26 mouse cellular contexts compared by ENCODE assay signal in genomic region chr2:126191306-126191705, GRCm38 (mm10). TPM values are rescaled to one million over a fixed set of nuclear protein-coding genes. Genes with fewer than 3 reads are reported as not detected.
DNase-seq lines count a peak whose midpoint lies in the region; ATAC-seq and TF ChIP-seq lines count a peak whose summit lies in the region.
"Had no signal": no experiment of that assay in that cellular context is flagged by ENCODE, and none has a peak within 500 bp of the region (broad histone marks: within the 10 kb centered on the region; RNA-seq: fewer than 3 reads in every experiment).

No protein-coding gene starts in this region.

- no peak overlapping the region for H3K9ac ChIP-seq in lung, embryonic 14.5 days
- H3K9ac ChIP-seq: embryonic facial prominence, embryonic 13.5 days; forebrain, embryonic 12.5 days had no signal

- peak; percentile 9 for DNase-seq in lung, embryonic 14.5 days
- no peak for DNase-seq in lung, adult 18-20 months
- DNase-seq in NIH3T3 (ENCODE audit: low read depth), result peak; percentile 63
- DNase-seq in fibroblast of lung, adult 2 months (ENCODE audit: low read depth), result peak; percentile 56
- no peak for DNase-seq in heart, adult 8-10 months (ENCODE audit: low spot score)
- DNase-seq: adrenal gland, adult 8-10 months; adrenal gland, postnatal 14 days; adrenal gland, postnatal 36 days; cerebellum, adult 11-12 months; cerebellum, adult 2 months; cerebellum, adult 9-10 months; cerebellum, postnatal 25 days had no signal

- H3K4me2 ChIP-seq in lung, embryonic 14.5 days, result no peak overlapping the region
- H3K4me2 ChIP-seq: embryonic facial prominence, embryonic 13.5 days; forebrain, embryonic 12.5 days had no signal

- no peaks in the 10 kb centered on the region for H3K27me3 ChIP-seq in lung, embryonic 14.5 days (ENCODE audit: insufficient read depth, low read length)
- H3K27me3 ChIP-seq: embryonic facial prominence, embryonic 13.5 days; forebrain, embryonic 12.5 days; Patski had no signal

- WGBS in lung, embryonic 14.5 days, result 49% methylated on average over 4 of the region's 4 CpGs

- no peak overlapping the region for H3K4me3 ChIP-seq in lung, embryonic 14.5 days (ENCODE audit: low read depth, low read length)
- H3K4me3 ChIP-seq: embryonic facial prominence, embryonic 13.5 days; forebrain, embryonic 10.5 days; forebrain, embryonic 12.5 days had no signal

- H3K9me3 ChIP-seq in lung, embryonic 14.5 days (ENCODE audit: low read depth, low read length), result no peaks in the 10 kb centered on the region
- H3K9me3 ChIP-seq: embryonic facial prominence, embryonic 13.5 days; forebrain, embryonic 10.5 days; forebrain, embryonic 12.5 days had no signal

- H3K4me1 ChIP-seq in lung, embryonic 14.5 days (ENCODE audit: insufficient read depth), result no peaks in the 10 kb centered on the region
- H3K4me1 ChIP-seq: forebrain, embryonic 10.5 days; forebrain, embryonic 12.5 days had no signal

- H3K27ac ChIP-seq in lung, embryonic 14.5 days (ENCODE audit: low read depth), result no peak overlapping the region
- H3K27ac ChIP-seq: embryonic facial prominence, embryonic 13.5 days; forebrain, embryonic 10.5 days; forebrain, embryonic 12.5 days had no signal

- ATAC-seq in lung, embryonic 14.5 days (ENCODE audit: insufficient read depth), result no peak
- ATAC-seq: activated CD4-positive, CD25-positive, alpha-beta regulatory T cell, adult 4 months; forebrain, embryonic 14.5 days; forebrain, embryonic 16.5 days; Patski had no signal

- TF ChIP-seq CTCF in lung, embryonic 14.5 days (IDR thresholded peaks at IDR 0.05; ENCODE audit: low read depth), result no peak

- no peaks in the 10 kb centered on the region for H3K36me3 ChIP-seq in lung, embryonic 14.5 days (ENCODE audit: insufficient read depth)
- H3K36me3 ChIP-seq: embryonic facial prominence, embryonic 13.5 days; forebrain, embryonic 10.5 days; forebrain, embryonic 12.5 days had no signal

RNA-seq across cellular contexts. Expression of gene Gm17555, which starts 23.6 kb away (rescaled TPM):
- not detected in 2 replicates for polyA plus RNA-seq in lung, embryonic 14.5 days (2014; fragmentation: Nextera tagmentation; extraction: Ambion mirVana)
- total RNA-seq in heart, adult 8-10 months (2022), result not detected
- total RNA-seq: adrenal gland, adult 18-20 months; adrenal gland, adult 8-10 months; adrenal gland, postnatal 14 days; adrenal gland, postnatal 36 days; ES-E14; MEL had no signal
- polyA plus RNA-seq: activated CD4-positive, CD25-positive, alpha-beta regulatory T cell, adult 4 months; C2C12; cerebellum, adult 2 months; cortical plate, adult 2 months; embryonic facial prominence, embryonic 11.5 days; embryonic facial prominence, embryonic 13.5 days; forebrain, embryonic 10.5 days; forebrain, embryonic 12.5 days; forebrain, embryonic 14.5 days; frontal cortex, adult 2 months; Patski had no signal

RNA-seq across cellular contexts. Expression of gene Dtwd1, which starts 39.4 kb away (rescaled TPM):
- 25.0 and 26.1 TPM in 2 replicates for polyA plus RNA-seq in lung, embryonic 14.5 days (2014; fragmentation: Nextera tagmentation; extraction: Ambion mirVana)
- total RNA-seq in heart, adult 8-10 months (2022), result 1 to 10 TPM; 4.8 to 8.9 (median 6.8) TPM

RNA-seq across cellular contexts. Expression of gene Fam227b, which starts 39.5 kb away (rescaled TPM):
- not detected in 2 replicates for polyA plus RNA-seq in lung, embryonic 14.5 days (2014; fragmentation: Nextera tagmentation; extraction: Ambion mirVana)
- total RNA-seq in heart, adult 8-10 months (2022), result not detected
- total RNA-seq: adrenal gland, adult 18-20 months; adrenal gland, postnatal 14 days; ES-E14; MEL had no signal
- polyA plus RNA-seq: activated CD4-positive, CD25-positive, alpha-beta regulatory T cell, adult 4 months; C2C12; embryonic facial prominence, embryonic 11.5 days; embryonic facial prominence, embryonic 13.5 days; forebrain, embryonic 10.5 days; forebrain, embryonic 12.5 days; forebrain, embryonic 14.5 days; forebrain, embryonic 16.5 days; Patski had no signal

Comparison
In these comparisons a context has a peak if more than half of its experiments do, and no peak if none do; other contexts are left out.
1. DNase-seq: peak in lung, embryonic 14.5 days (single experiment), NIH3T3 (single experiment) and fibroblast of lung, adult 2 months (single experiment); none in lung, adult 18-20 months (0 of 2) and heart, adult 8-10 months (single experiment).